Mouse (Mus musculus) gastrocnemius, postnatal 36 days (tissue): Measurements from ENCODE around the gene Tmem170b. TPM values are rescaled to one million over a fixed set of nuclear protein-coding genes. Genes with fewer than 3 reads are reported as not detected.
"Not testable (repeated sequence)": the region's sequence is repeated elsewhere in the genome, so short reads cannot be mapped to it uniquely, and the experiment has no call there.

ENCODE experiments used
- DNase-seq, 2 experiments: peaks; one replicate each; pipeline ENCODE4 v3.0.0; 2022
- intact Hi-C: fragments of 180-260 bp; cut with DNase I; formaldehyde crosslinking; loops from one replicate; pipeline ENCODE4 v1.15.1; 2025
- total RNA-seq, 2 experiments: library from RNA; stranded (reverse); gene quantifications; 2 replicates each; pipeline ENCODE4 v1.2.3; 2021

The Tmem170b gene
- total RNA-seq, 2 experiments from 2014 or later, result 20.9 to 21.7 TPM

DNA sequence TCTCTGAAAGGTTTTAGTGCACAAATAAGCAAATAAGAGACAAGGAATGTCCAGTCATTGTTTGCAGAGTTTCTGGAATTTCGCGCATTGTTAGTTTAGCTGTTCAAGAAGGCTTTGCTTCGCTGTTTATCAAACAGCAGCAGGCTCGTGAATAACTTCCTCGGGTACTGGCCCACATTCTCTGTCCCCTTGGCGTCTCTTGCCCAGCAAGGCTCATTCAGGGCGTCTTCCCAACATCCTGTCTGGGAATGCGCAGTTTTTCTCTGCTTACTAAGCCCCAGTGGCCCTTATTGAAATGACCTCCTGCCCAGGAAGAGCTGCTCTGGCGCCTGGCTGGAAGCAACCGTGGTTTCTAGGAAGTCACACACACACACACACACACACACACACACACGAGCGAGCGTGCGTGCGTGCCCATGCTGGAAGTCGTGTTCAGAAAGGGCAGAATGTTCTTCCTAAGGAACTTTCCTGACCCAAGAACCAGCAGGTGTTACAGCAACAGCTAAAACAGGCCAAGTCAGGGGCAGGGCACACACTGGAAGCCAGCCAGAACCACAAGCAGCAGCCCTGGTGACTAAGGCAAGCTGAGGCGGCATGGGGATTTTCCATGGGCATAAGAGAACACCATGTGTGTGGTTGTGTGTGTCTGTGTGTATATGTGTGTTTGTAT, 56.8 kb downstream of the Tmem170b start:
- DNase-seq, result peak; percentile 19 to 23
- intact Hi-C loops, result no loop called here

DNA sequence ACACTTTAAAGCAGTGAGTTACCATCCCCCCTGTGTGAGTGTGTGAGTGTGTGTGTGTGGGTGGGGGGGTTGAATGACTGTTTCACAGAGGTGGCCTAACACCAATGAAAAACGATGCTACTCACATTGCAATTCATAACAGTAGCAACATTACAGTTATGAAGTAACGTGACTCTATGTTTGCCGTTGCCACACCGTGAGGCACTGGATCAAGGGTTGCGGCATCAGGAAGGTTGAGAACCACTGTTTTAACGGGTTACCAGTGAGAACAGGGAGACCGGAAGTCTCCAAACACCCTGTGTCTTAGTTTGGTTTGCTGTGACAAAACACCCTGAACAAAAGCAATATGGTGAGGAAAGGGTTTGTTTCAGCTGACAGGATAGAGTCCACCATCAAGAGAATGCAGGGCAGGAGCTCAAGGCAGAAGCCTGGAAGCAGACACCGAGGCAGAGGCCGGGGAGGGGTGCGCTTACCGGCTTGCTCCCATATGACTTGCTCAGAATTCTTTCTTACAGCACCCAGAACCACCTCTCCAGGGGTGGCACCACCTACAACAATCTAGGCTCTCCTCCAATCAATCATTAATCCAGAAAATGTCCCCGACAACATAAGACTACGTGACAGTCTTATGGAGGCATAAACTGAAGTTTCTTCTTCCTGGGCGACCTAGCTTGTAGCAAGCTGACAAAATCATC, 57.9 kb downstream of the Tmem170b start:
- intact Hi-C loops, result no loop called here
- DNase-seq, result no peak

DNA sequence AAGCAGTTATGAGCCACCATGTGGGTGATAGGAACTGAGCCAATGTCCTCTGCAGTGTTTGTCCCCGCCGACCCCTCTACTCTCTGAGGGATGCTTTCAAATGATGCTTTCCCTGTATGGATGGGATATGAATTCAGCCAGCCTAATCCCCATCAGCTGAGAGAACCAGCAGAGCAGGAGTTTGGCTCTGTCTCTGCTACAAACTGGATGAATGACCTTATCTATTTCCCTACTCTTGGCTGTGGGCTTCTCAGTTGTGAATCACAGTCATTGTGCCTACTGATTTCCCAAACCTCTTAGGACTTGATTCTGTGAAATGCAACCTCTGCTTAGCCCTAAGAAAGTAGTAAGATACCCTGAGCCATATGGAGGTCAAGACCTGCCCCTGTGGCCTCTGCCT, 64.2 kb downstream of the Tmem170b start:
- no peak for DNase-seq
- intact Hi-C loops, result no loop called here

DNA sequence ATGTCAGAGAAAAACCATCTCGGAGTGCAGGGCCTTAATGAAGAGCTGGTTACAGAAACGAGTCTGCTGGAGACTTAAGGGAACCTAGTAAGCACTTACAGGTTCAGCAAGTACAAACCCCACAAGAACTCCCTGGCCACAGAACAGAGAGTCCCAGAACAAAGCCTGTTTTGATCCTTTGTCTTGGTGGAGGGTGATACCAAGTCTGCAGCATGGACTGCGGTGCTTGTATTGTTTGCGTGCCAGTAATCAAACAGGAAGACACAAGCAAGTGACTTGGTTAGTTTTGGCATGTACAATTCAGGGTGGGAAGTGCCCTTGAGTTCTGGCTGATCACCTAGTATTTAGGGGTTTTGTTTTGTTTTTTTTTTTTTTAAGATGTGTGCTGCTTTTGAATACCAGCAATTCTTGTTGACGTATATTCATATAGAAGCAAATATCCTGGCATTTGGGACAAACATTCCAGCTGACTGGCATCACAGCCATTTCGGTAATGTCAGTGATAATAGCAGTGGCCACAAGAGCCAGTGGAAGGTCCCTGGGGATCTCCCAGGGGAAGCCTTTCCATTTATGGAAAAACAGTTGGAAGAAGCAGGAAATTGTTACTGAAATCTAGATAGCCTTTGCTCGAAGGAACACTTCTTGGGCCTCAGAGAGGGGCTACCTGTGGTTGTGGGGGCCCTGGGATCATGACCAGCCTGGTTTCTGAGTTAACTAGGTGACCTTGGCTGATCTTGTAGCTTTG, 64.9 kb downstream of the Tmem170b start:
- intact Hi-C loops, result no loop called here
- no peak for DNase-seq

DNA sequence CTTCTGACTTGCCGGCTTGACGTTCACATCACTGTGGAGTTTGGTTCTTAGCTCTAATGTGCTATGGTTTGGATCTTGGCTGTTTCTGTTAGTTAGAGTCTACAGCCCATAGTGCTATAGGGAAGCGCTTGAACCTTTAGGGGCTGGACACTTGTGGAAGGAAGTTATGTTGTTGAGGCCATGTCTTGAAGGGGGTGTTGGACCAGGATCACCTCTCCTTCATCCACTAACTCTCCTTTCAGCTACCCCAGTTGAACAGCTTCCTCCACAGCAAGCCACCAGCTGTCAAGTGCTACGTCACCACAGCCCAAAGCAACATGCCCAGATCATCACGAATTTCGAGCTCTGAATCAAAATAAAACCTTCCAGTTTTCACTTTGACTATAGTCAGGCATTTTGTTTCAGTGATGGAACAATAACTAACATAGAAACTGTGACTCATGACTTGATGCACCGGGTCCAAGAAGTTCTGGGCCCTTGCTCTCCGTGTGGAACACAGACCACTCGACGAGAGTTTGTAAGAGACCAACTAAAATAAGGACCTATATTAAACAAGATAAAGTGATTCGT, 65.5 kb downstream of the Tmem170b start:
- DNase-seq, result no peak
- intact Hi-C loops, result no loop called here

DNA sequence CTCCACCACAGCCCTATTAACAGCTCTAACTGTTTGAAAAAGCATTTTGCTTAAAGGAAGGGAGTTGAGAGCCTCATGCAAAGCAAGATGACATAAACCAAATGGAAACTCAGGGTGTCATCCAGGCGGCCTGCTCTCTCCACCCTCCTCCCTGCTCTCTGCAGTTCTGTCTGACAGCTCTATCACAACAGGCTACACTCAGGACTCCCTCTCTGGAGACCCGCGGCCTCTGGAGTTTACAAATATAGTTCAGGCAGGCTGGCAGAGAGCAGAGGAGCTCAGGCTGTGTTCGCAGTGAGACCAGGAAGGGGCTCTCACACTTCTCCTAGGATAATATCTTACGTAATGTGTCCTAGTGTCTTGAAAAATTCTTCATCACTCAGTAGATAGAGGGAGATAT, 67.2 kb downstream of the Tmem170b start:
- DNase-seq, intact Hi-C loops: not testable (repeated sequence)

DNA sequence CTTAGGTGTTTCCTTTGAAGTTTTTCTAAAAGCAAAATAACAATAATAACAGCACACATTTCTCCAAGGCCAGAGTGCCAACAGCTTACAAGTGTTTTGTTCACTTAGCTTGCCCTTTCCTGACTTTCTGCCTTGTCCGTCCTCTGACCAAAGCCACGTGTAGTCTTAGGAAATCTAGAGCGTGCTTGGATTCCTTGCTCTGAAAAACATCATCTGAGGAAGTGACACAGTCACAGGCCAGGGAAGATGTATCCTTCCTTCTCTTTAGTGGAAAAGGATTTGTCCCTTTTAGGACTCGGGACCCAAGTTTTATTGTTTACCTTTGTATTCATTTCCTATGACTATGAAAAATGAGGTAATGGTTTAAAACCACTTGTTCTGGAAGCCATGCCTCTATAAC, 67.8 kb downstream of the Tmem170b start:
- no peak for DNase-seq
- intact Hi-C loops, result no loop called here

DNA sequence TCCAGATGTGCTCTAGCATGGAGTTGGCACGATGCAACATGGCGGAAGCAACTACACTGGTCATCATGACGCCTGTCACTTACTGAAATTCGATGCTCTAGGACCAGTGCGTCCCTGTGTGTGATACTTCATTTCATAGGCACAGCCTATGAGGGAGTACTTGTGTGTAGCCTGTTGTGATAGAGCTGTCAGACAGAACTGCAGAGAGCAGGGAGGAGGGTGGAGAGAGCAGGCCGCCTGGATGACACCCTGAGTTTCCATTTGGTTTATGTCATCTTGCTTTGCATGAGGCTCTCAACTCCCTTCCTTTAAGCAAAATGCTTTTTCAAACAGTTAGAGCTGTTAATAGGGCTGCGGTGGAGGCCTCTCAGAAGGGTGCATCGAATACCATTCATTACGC, 68.9 kb downstream of the Tmem170b start:
- intact Hi-C loops, DNase-seq: not testable (repeated sequence)

DNA sequence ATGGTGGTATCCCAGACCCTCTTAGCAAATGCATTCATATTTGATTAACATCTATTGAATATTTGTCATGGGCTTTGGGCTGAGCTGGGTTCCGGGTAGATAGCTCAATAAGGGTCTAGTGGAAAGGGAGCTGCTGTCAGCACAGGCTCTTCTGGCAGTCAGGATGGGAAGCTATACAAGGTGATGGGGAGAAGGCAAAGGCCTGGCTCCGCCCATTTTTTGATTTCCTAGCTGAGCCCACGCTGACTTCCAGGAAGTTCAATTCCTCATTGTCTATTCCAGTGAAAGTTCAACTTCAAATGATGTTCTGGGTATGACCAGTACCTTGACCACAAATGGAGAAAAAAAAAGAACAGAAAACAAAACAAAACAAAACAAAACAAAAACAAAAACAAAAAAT, 69.8 kb downstream of the Tmem170b start:
- intact Hi-C loops, result no loop called here
- no peak for DNase-seq

DNA sequence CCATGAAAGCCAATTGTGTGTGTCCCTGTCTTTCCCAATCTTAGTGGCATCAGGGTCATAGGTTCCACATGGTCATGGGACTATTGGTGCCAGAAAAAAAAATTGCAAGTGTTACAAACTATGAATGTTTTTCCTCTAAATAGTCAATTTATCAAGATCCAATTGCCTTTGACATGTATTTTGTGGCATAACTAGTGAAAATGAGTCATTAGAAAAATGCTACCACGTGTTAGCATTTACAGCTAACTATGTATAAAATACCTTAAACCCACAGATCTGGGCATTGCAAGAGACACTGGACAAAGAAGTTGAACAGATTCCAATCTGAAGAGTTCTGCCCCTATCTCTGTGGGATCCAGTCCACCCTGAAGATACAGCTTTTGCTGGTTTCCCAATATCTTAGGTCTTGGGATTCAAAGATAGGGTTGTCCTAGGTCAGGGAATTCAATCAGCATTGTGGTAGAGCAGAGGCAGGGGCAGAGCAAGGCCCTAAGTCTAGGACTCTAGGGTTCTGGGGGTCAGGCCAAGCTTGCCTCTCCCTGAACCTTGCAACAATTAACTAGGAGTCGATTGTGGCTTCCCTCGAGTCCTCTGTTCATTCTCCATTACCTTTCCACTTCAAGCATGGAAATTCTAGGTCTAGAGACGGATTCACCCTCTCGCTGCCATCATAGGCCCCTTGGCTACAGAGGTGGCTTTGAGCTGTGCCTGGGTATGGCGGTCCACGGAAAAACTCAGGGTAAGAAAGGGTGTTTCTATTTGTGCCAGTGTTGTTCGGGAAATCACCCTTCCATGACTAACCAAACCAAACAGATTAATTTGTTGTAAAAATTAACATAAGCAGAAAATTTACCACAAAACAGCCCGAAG, 70.5 kb downstream of the Tmem170b start:
- intact Hi-C loops, result no loop called here
- DNase-seq, result no peak

DNA sequence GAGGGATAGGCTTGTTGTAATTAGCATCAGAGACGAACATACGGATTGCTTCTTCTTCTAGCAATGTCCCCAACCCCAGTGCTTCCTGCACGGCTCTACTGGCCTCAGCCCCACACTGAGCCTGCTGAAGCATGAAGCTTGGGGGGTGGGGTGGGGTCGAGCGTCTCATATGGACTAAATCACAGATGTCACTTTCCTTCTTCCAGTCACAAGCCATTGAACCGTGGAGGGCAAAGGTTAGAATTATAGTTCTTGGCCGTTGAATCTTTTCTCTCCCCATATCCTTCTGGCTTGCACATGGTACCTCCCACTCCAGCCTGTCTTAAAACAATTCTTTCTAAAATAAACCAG, 71.1 kb downstream of the Tmem170b start:
- no peak for DNase-seq
- intact Hi-C loops, result no loop called here

DNA sequence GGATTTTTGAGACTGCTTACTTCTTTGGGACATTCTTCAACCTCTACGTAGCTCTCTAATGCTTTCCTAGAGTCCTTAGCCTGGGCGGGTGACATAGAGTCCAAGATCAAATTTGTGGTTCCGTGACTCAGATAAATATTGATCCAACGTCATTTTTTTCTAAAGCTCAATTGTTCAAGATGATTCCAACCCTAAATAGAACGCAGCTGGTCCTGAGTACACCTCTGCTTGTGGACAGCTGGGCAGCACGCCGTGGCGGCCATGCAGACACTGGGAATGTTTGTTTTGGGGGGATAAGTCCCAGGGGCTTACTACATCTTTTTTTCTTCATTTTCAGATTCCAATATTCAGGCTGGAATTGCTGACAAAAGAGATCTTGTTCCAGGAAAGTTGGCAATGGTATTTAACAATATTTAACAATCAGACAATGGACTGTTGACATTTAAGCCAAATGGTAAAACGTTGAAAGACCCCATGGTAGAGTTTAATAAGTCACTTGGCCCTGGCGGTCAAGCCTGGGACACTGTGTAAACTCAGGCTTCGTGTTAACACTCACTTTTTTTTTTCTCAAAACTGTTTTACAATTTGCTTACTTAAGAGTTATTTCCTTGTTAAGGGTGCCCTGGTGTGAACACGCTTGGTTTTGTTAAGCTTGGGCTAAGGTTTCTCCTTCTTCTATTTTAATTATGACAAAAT, 75.3 kb downstream of the Tmem170b start:
- intact Hi-C loops, result no loop called here
- no peak for DNase-seq

DNA sequence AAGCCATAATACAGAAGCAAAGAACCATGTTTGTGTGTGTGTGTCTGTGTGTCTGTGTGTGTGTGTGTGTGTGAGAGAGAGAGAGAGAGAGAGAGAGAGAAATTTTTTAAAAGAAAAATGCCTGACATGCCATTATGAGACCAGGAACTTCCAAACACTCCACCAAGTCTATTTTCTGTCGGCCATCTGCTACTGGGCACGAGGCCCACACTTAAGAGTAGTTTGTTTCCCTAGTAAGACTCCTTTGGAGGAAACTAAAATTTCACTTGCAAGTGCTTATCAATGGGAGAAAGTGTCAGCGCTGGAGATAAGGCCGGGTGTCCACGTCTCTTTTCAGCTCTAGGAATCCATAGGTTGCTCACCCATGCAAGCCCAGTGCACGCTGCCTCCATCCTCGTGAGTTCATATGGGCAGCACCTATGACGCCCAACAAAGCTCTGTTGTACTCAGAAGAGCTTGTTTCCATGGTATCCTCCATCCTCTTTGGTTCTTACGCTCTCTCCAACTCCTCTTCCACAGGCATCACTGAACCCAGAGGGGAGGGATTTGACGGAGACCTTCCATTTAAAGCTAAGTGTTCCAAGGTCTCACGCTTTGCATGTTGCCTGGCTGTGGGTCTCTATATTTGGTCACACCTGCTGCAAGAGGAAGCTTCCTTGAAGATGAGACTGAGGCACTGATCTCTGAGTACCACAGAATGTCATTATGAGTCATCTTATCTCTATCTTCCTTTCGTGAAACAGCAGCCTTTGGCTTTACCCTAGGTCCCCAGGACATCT, 76.8 kb downstream of the Tmem170b start:
- DNase-seq, result no peak
- intact Hi-C loops, result no loop called here

DNA sequence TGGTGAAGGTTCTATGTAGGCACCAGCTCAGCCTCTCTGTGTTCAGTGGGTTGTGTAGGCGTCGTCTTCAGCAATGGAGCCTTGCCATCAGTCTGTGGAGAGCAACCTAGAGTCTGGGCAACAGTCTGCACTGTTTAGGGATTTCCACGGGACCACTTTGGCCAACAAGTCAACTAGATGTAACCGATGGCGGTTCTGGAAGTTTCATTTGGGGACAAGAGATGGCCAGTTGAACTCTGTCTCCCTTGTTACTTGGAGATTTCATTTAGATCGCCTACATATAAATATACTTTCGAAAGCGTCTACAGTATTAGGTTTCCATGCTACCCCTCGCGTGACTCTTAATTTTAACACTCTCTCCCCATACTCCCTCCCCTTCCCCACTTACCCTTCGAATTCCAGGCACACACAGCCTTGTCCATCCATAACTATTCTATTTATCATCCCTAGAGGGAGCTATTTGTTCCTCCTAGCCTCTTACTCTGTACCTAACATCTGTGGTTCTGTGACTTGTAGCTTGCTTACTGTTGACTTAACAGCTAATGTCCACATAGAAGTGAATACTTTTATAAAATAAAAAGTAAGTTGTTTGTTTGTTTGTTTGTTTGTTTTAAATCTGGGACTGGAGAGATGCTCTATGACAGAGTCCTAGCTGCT, 77.8 kb downstream of the Tmem170b start:
- intact Hi-C loops, result no loop called here
- no peak for DNase-seq

DNA sequence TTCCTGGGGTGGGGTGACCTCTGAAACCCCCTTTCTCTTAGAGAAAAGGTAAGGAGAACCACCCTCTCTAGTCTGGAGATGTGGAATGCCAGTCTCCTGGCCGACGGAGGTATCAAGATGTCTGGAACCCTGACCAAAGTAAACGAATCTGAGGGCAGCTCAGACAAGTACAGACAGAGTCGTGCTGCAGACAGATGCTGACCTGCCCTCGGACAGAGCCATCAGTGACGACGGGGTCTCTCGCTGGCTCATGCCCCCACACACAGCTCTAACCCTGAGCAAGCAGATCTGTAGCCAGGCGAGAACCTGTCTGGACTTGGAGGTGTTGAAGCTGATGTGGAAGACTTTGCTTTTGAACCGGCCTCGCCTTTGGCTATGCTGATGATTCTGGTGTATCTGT, 79.8 kb downstream of the Tmem170b start:
- no peak for DNase-seq
- intact Hi-C loops, result no loop called here

DNA sequence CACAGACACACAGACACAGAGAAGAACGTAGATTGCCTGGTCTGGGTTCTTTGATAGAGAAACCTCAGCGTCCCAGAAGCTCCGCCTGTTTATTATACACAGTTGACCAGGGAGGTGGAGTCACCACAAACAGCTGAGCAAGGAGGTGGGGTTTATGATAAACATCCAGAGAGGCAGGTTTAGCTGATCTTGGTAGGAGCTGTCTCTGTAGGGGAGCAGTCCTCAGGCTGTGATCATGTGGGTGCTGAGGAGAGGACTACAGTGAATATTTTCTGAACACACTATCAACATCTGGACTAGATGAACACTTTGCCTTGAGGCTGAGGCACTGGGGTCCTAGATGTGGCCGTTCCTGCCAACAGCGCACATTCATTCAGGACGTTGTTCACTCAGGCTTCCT, 83.3 kb downstream of the Tmem170b start:
- intact Hi-C loops, result no loop called here
- DNase-seq, result no peak

DNA sequence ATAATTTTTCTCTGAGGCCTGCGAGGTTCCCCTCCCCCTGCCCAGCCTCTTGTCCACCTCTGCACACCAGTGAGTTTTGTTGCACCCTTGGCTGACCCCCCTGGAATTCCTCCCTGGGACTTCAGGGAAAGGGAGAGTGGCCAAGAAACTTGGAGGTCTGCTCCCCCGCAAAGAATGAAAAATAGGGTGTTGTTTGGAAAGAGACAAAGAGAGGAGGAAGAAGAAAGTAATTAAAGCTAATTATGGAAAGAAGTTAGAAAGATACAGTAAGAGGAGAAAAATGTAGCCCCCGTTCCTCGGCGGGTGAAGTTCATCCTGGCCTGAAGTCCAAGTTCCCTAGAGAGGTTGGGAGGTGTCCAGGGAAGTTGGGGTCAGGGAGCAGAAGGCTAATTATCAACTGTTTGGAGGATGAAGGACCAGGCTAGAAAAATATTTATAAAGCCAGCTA, 83.9 kb downstream of the Tmem170b start:
- intact Hi-C loops, result no loop called here

More for the DNA sequence above, 83.9 kb downstream of the Tmem170b start:
- DNase-seq, result no peak
